Mouse (Mus musculus): ENCODE measurements at regions not wholly inside any gene's neighbourhood (a gene's known extent, or its start where the extent isn't known, plus 50 kb on each side); places are given as distances from the start of the nearest gene placed in this dataset.

DNA sequence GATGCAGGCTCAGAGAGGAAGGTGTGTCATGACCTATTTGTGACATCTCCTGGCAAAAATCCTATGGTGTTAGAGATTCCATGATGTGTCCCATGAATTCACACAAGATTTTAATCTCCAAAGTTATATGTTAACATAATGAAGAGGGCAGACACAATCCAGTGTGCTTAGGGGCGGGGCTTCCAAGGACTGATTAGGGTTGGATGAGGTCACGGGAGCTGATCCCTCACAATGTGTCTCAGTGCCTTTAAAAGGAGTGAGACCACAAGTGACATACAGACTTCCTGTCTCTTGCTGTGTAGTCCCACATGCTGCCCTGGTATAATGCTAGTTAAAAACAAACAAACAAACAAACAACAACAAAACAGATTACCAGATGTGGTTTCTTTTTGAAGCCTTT is 546.5 kb upstream of the Gm26657 start:
- intact Hi-C loops (cut with DNase I): no loop called here
- DNase-seq: no peak

DNA sequence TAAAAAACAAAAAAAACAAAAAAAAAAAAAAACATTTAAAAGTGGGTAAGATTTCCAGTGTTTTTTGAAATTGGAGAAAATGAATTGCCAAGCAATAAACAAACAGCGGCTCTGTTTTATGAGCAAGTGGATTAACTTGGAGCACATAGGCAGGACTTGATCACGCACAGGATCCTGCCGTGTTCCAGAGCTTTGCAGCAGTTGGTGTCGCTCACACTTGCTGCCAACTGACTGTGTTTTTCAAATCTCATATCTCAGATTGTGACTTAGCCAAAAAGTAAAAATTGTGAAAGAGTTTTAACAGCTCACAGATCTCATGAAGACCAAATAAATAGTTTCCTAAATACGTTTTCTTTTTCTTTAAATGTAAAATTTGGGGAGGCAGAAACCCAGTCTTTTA is 547.4 kb upstream of the Gm26657 start:
- DNase-seq: no peak
- intact Hi-C loops (cut with DNase I): no loop called here

DNA sequence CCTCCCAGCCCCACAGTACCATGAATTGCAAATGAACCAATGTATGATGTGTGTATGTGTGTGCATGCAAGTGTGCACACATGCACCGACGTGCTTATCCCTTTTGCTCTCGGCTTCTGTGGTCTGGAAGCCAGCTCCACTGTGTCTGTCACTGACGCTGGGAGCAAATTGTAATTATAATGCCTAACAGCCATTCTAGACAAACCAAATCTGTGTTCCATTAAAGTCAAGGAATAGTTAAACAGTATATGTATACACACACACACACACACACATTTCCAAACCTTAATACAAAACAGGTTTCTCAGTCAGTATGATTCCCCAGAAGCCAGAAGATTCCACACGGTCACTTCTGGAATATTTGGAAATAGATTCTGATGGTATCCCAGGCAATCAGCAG is 560.3 kb upstream of the Gm26657 start:
- DNase-seq: no peak
- intact Hi-C loops (cut with DNase I): no loop called here

DNA sequence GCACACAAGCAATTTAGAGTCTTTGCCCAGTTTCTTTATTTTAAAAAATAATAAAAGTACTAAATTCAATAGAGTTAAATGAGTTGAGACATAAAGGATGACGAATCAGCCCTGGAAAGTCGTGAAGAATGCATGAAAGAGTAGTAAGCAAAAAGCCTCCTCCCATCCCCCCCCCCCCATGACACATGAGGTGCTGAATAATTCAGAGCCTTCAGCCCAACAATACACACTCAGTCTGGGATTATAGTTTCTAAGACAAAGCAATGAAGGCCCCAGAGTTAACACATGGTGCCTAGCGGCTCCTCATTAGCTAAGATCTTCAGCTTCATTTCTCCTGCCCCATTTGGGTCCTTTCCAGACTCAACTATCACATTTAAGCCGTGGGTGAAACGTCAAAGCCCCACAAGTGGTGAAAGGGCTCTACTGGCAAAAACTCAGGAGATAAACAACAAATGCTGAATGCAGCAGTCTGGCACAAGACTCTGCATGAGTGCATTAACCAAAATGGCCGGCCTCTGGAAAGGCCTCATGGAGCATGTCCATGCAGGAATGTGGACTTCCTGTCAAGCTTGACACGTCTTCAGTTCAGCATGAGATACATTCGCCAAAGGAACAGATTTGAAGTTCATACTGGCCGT is 560.9 kb upstream of the Gm26657 start:
- intact Hi-C loops (cut with DNase I): no loop called here
- DNase-seq: no peak

DNA sequence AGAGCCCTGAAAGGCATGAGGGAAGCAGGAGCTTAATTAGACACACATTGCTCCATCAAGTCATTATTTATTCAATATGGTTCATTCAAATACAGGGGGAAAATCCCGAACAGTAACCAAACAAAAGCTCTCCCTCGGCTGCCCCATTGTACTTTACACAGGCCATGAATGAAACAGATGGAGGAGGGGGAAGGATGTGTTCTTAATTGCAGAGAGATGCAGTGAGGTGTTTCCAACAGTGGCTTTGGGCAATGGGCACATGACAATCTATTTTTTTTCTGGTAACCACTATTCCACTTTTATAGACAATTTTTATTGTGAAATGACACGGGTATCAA is 578.6 kb upstream of the Gm26657 start:
- intact Hi-C loops (cut with DNase I): no loop called here
- DNase-seq: no peak

DNA sequence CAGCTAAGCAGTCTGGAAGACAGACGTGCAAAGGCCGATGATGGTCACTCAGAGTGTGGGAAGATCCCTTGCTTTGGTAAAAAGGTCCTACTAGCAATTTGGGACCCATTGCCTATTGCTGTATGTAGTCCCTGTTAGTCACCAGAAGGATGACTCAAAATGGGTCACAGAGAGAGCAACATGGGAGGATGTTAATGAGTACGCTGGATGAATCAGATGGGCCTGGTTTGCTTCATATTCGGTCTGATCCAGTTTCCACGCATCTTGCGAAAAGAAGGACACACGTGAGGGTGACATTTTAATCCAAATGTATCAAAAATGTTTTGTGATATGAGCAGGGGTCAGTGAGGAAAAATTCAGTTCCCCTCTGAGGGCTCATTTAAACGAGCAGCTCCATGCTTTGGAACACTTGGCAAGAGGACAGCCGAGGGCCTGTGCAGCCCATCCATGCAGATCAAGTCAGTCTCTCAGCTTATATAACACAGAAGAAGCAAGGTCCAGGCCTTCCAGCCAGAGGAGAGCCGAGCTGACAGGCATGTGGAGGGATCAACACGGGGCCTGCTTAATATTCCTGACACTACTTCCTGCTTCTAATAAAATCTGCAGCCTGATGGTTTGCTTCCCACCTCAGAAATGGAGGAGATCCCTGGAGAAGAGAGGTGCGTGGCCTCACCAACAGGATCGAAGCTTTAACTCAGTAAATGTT is 579.2 kb upstream of the Gm26657 start:
- peak; percentile 23 for DNase-seq
- intact Hi-C loops (cut with DNase I): no loop called here

DNA sequence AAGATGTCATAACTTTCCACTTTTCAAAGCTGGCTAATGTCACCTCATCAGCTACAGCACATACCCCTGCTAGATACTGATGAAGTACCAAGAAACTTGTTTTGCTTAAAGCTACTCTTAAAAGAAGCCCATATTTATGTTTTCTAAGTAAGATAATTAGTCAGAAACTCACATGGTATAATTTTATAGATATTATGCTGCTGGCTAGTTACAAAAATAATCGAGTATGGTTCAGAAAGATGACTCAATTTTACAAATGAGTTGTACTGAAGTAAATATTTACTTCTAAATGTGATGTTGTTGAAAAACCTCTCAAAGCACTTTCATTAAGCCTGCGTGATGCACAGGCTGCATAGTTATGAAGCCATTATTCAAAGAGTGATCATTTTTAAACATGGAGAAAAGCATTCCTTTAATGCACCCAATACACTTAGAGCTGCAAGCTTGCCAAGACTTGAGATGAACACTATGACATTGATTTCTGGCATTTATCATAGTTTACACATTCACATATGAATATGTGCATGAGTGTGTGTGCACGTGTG is 582.3 kb upstream of the Gm26657 start:
- intact Hi-C loops (cut with DNase I): no loop called here
- no peak for DNase-seq

DNA sequence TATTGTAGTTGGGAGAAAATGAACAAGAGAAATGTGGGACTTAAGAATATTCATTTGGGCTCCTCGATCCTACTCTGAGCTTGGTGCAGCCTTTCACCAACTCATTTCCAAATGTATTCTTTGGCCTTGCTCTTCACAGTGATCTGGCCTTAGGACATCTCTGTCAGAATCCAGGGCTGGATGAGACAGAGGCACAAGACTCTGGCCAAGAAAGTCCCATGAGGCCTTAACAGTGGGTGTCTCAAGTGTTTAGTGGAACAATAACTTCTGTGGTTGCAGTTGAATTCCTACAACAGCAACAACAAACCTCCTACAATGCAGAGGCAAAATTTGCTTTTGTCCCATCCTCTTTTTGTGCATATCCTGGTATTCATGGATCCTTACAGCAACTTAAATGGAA is 589.2 kb upstream of the Gm26657 start:
- no peak for DNase-seq
- intact Hi-C loops (cut with DNase I): no loop called here

DNA sequence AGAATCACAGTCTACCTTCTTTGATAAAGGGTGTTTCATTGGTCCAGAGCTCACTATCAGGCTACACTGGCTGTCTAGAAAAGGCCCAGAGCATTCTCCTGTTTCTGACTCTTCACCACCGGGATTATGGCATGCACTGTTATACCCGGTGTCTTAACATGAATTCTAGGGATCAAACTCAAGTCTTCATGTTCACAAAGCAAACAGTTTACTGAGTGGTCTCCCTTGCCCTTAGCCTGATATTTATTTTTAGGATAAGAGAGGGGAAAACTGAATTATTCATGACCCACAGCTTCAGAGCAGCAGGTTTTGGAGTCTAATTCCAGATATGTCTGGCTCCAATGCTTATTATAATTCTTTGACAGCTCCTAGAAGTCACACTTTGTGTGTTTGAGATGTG is 596.0 kb upstream of the Gm26657 start:
- intact Hi-C loops (cut with DNase I): no loop called here

DNA sequence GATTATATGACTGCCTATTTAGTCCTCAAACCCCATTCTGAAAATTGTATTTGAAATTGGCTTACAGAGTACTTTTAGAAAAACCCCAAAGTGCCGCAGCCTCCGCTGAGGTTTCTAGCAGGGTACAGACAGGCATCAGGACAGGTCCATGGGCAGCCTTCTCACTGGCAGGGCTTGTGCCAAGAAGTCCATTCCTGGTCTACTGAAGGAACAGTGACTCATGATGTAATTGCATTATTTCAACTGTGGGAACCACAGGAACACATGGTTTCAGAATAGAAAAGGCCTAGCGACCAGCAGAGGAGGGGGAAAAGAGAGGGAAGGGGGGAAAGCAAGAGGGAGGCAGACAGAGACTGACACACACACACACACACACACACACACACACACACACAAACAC is 603.0 kb upstream of the Gm26657 start:
- intact Hi-C loops (cut with DNase I): no loop called here
- DNase-seq: no peak

More for the DNA sequence above, 596.0 kb upstream of the Gm26657 start:
- no peak for DNase-seq

DNA sequence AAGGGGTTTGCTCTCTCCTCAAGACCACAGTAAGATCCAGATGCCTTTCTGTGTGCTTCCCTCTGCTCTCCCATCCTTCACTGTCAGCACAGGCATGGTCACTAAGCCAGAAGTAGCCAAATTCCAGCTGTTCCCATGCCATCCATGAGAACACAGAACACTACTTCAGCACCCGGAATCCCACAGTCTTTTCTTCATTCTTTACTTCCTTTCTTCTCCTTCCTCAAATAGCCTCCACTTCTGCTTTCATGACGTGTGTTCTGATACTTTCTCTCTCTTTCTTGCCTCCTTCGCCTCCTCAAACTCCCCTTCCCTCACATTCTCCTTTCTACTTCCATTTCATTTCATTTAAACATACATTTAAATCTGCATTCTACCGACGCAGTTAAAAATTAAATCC is 602.1 kb upstream of the Klf4 start:
- intact Hi-C loops (cut with DNase I): no loop called here
- DNase-seq: no peak

DNA sequence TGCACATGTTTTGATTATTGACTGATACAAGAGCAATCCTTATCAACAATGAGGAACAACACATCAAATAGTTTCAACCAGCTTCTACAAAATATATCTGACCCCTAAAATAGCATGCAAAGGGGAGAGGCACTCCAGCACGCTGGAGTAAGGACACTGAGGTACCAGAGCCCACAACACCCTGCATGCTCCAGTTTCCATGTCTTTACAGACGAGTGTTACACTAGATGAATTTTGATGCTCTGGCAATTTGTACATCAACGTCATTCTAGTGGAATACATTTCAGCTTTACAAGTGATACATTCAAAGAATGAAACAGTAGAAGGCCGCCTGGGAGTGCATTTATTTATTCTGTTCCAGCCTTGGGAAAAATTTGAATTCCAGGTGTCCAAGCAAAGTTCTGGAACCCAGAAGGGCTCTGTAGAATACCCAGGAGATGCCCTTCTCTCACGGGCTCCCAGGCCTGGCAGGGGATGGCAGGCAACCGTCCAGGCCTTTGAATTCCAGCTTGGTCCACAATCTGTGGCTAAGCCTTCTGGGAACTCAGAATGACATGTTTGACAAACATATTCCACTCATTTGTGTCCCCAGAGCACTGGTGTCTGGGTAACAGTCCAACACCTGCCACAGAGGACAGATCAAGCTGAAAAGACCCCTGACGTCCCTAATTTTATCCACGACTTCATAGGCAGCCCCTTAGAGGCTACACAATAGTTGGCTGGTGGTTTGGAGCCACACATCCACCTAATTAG is 595.6 kb upstream of the Klf4 start:
- DNase-seq: peak; percentile 68
- intact Hi-C loops (cut with DNase I): no loop called here

DNA sequence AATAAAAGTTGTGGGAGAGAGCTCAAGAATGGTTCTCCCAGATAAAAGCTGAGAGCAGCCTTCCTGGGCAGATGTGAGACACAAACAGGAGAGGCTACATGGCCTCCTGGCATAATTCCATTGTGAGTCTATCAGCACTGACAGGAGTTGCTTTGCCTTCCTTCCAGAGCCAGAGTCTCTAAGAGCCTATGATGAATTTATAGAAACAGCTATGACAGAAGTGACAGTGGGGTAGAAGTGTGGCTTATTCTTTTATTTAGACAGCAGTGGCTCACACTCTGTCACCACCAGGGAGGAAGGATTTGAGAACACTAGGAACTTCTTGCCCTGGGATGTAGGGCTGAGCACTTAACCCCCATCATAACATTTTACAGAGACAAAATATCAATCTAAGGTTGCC is 592.2 kb upstream of the Klf4 start:
- intact Hi-C loops (cut with DNase I): no loop called here
- DNase-seq: no peak

DNA sequence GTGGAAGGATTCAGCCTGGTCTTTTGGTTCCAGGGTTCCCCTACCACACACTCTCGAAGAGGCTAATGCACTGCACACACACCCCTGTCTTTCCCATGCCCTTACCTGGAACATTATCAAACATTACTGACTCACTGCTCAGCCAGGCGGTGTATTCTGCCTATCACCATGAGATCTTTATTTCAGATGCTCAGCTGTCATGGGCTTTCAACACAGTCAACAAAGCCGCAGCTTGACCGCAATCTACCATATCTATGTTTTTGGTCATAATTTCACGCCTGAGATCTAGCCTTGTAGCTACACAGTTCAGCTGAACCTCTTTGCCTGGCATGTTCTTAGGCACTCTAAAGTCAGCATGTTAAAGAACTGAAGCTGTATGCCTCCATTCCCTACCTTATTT is 589.9 kb upstream of the Klf4 start:
- intact Hi-C loops (cut with DNase I): no loop called here
- DNase-seq: no peak

DNA sequence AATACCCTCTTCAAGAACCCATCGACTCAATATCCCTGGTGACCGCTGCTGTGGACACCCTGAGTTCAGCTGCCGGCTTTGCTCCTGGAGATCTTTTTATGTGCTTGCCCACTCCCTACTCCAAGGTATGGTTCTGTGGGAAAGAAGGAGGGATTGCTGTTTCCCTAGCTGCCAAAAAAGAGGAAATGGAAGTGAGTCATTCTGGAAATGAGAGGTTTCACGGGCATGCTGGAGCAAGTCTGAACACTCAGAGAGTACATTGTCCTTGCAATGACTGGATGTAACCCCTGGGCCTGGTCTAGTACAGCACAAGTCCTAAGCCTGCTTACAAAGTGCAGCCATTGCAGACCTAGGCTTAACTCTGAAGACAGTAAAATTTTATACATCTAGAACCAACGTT is 589.4 kb upstream of the Klf4 start:
- intact Hi-C loops (cut with DNase I): no loop called here
- DNase-seq: no peak

DNA sequence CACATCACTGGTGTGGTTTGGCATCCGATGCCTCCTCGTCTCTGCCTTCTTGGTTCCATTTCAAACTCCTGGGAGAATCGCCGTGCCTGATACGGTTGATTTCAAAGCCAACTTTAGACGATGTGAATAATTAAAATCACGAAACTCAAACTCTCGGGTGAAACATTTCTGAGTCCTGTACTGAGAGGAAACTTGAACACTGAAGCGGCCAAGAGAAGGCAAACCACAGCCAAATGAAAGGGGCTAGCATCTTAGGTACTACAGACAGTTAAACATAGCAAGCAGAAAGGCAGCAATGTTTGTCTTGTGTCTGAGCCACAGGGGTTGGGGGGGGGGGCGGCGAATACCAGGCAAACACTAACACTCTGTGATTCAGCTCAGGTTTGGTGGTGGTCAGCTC is 588.1 kb upstream of the Klf4 start:
- intact Hi-C loops (cut with DNase I): no loop called here
- no peak for DNase-seq

DNA sequence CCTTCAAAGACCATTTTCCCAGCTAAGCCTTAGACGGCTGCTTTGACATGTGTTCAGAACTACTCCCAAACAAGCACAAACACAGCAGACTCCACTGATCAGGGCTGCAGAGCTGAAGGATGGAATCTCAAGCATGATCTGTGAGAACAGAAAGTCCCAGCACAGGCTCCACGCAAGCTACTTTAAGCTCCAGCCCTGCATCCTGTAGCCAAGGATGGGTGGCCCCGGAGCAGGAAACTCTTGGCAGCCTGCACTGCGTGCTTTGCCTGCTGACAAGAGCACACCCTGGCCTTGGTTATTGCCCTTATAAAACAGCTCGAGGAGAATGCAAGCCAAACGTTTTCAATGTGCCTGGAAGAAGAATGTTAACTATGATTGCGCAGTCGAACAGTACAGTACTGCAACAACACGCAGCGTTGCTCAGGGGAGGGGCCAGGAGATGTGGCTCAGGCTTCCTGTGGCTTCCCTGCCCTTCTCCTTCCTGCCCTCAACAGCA is 581.5 kb upstream of the Klf4 start:
- peak; percentile 60 for DNase-seq
- intact Hi-C loops (cut with DNase I): no loop called here

DNA sequence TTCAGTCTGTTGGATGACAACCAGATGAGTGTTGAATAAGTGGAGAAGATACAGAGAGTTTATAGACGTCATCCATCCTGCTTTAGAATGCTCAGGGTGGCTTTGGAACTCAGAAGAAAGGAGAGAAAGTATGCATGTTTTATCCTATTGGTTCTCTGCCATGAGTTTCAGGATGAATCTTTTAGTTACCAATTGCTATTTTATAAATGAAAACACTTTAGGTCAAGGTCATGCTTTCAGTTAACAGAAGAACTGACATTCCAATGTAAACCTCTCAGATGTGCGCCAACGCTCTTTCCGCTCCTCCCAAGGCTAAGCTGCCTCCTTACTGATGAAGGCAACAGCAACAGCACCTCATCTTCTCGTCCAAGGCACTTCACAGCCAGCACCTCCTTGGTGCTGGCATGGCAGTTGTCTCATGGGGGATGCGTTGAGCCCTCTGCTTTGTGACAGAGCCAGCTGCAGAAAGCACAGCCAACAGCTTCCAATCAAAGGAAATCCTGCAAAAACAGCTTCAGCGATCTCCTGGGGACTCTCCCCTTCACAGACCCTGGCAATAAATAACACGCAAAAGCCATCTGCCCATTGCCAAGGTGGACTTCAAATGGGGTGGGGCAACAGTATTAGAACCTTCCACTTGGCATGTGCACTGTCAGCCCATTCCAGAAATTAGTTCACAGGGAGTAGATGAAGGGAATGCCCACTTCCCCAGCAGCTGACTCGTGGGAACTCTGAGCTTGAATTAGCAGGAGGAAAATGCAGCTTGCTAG is 580.9 kb upstream of the Klf4 start:
- intact Hi-C loops (cut with DNase I): no loop called here
- DNase-seq: peak; percentile 74

DNA sequence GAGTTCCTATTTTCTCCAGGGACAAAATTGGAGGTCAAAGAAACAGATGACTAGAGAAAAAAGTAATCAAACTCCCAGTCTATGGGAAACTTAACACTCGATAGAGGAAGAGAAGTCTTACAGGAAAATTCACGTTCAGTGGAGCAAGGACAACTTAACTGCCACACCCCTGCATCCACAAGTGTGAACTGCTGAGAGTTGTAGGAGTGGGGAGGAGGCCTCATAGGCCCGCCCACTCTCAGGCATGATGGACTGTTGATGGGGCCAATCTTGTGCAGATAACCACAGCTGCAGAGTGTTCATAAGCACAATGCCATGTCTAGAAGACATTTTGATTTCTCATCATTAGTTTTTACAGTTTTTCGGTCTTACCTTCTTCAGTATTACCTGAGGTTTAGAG is 574.7 kb upstream of the Klf4 start:
- intact Hi-C loops (cut with DNase I): no loop called here

DNA sequence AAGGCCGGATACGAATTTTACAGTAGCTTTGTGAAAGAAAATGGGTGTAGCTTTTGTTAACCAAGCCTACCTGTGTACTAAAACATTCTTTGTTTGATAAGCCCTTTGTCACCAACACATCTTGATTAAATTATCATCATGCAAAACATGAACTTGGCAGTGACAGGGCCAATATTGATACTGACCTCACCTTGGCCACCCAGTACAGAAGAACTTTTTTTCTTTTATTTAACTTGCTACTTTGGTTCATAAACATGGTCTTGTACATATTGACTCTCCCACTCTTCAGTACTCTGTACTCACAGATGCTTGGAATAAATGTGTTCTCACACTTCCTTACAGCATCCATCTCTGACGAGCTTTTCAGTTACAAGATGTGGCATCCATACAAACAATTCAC is 570.0 kb upstream of the Klf4 start:
- intact Hi-C loops (cut with DNase I): no loop called here
- DNase-seq: no peak

More for the DNA sequence above, 574.7 kb upstream of the Klf4 start:
- no peak for DNase-seq

DNA sequence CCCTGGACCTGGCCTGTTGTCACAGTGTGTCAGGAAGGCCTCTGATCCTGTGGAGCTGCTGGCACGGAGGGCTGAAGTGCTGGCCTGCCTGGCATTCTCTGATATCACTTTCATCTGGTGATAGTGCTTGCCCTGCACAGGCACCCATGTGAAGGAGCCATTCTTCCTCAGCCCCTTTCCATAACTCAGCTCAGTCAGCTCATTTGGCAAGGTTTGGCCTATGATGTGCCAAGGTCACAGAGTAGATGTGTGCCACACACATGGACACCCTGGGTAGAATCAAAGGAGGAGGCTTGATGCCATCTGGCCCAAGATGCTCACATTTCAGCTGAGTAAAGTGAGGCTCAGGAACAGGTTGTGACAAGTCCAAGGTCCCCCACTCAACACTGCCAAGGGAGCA is 558.5 kb upstream of the Klf4 start:
- intact Hi-C loops (cut with DNase I): no loop called here
- peak; percentile 84 for DNase-seq

Data from left cerebral cortex, postnatal 4 days (tissue).